ENCODE assay signal across 11 mouse cellular contexts in the genomic region with DNA sequence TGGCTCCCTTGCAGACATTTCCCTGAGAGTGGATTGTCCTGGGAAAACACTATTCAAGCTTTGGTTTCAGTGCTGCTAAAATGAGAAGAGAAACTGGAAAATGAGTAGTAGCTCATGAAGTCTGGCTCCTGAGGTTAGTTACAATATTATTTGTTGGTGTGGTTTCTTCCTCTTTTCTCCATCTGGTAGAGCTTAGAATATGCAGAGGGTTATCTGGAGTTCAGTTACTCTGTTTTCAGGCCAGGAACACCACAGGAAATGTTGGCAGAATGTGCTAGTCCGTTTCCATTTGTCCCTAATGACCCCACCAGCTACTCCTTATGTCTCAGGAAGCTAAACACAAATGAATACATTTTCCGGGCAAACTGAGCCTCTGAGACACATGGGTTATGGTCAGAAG. TPM values are rescaled to one million over a fixed set of nuclear protein-coding genes. Genes with fewer than 3 reads are reported as not detected.
DNase-seq lines count a peak whose midpoint lies in the region; ATAC-seq and TF ChIP-seq lines count a peak whose summit lies in the region.
"Had no signal": no experiment of that assay in that cellular context is flagged by ENCODE, and none has a peak within 500 bp of the region (broad histone marks: within the 10 kb centered on the region; RNA-seq: fewer than 3 reads in every experiment).

No protein-coding gene starts in this region.

- no peak overlapping the region for H3K4me2 ChIP-seq in liver, embryonic 13.5 days
- H3K4me2 ChIP-seq: neural tube, embryonic 12.5 days had no signal

- peak; percentile 55; the same call in 1 of the 2 replicates for ATAC-seq in liver, embryonic 13.5 days (ENCODE audit: low read depth)

- peak; percentile 31 to 63 for DNase-seq in heart, adult 9 months (ENCODE audit: low spot score in 2 of 2)
- DNase-seq in heart, embryonic 10.5 days (ENCODE audit: low spot score) = no peak
- peak; percentile 2 to 5 for DNase-seq in spleen, postnatal 36 days (ENCODE audit: low spot score in 2 of 2)
- DNase-seq in spleen, postnatal 4 days (ENCODE audit: low spot score in 2 of 2) = no peak
- no peak for DNase-seq in liver, embryonic 13.5 days
- no peak for DNase-seq in urinary bladder, postnatal 36 days (ENCODE audit: low spot score in 2 of 2)
- no peak for DNase-seq in layer of hippocampus, adult 2 months (ENCODE audit: low spot score in 2 of 2)
- DNase-seq: cerebellum, adult 18-20 months; lung, adult 2 months had no signal

- no peaks in the 10 kb centered on the region for H3K27me3 ChIP-seq in heart, embryonic 10.5 days (ENCODE audit: insufficient read depth, poor library complexity, severe bottlenecking)
- no peaks in the 10 kb centered on the region for H3K27me3 ChIP-seq in liver, embryonic 13.5 days
- H3K27me3 ChIP-seq: neural tube, embryonic 12.5 days had no signal

- no peak for TF ChIP-seq CTCF in layer of hippocampus, adult 2 months (conservative IDR thresholded peaks at IDR 0.05)

- H3K4me3 ChIP-seq in heart, embryonic 10.5 days = no peak overlapping the region
- no peak overlapping the region for H3K4me3 ChIP-seq in liver, embryonic 13.5 days (replicated peaks)
- H3K4me3 ChIP-seq in layer of hippocampus, adult 2 months = no peak overlapping the region
- H3K4me3 ChIP-seq: neural tube, embryonic 12.5 days had no signal

- no peaks in the 10 kb centered on the region for H3K4me1 ChIP-seq in heart, embryonic 10.5 days
- no peaks in the 10 kb centered on the region for H3K4me1 ChIP-seq in liver, embryonic 13.5 days (replicated peaks)
- H3K4me1 ChIP-seq: neural tube, embryonic 12.5 days had no signal

- no peaks in the 10 kb centered on the region for H3K36me3 ChIP-seq in heart, embryonic 10.5 days
- no peaks in the 10 kb centered on the region for H3K36me3 ChIP-seq in liver, embryonic 13.5 days
- H3K36me3 ChIP-seq: neural tube, embryonic 12.5 days had no signal

- no peaks in the 10 kb centered on the region for H3K9me3 ChIP-seq in heart, embryonic 10.5 days
- no peaks in the 10 kb centered on the region for H3K9me3 ChIP-seq in liver, embryonic 13.5 days (replicated peaks)
- H3K9me3 ChIP-seq: neural tube, embryonic 12.5 days had no signal

- no peak overlapping the region for H3K27ac ChIP-seq in heart, embryonic 10.5 days
- peak overlapping the region; percentile 57 for H3K27ac ChIP-seq in liver, embryonic 13.5 days
- no peak overlapping the region for H3K27ac ChIP-seq in layer of hippocampus, adult 2 months
- H3K27ac ChIP-seq: neural tube, embryonic 12.5 days had no signal

- WGBS in heart, embryonic 10.5 days = 52% methylated on average over 2 of the region's 2 CpGs
- WGBS in liver, embryonic 13.5 days (ENCODE audit: insufficient replicate concordance) = 10% methylated on average over 2 of the region's 2 CpGs

- no peak overlapping the region for H3K9ac ChIP-seq in liver, embryonic 13.5 days
- H3K9ac ChIP-seq: neural tube, embryonic 12.5 days had no signal

RNA-seq across cellular contexts. Expression of gene Clec9a, which starts 1.3 kb away (rescaled TPM):
- 0.14 and 0.17 TPM in 2 replicates for polyA plus RNA-seq in heart, embryonic 10.5 days (2016; fragmentation: Nextera tagmentation; extraction: Ambion mirVana)
- polyA plus RNA-seq in liver, embryonic 13.5 days (2015; fragmentation: Nextera tagmentation; extraction: Ambion mirVana) = 0.13 and 0.17 TPM in 2 replicates
- not detected for total RNA-seq in layer of hippocampus, adult 2 months (2021)

RNA-seq across cellular contexts. Expression of gene Clec1b, which starts 10.2 kb away (rescaled TPM):
- 4.8 and 12.8 TPM in 2 replicates for polyA plus RNA-seq in heart, embryonic 10.5 days (2016; fragmentation: Nextera tagmentation; extraction: Ambion mirVana)
- polyA plus RNA-seq in liver, embryonic 13.5 days (2015; fragmentation: Nextera tagmentation; extraction: Ambion mirVana) = 27.1 and 31.4 TPM in 2 replicates
- not detected for total RNA-seq in layer of hippocampus, adult 2 months (2021)

RNA-seq across cellular contexts. Expression of gene Clec12b, which starts 21.6 kb away (rescaled TPM):
- 0.25 and 0.67 TPM in 2 replicates for polyA plus RNA-seq in heart, embryonic 10.5 days (2016; fragmentation: Nextera tagmentation; extraction: Ambion mirVana)
- 0.09 TPM in 1 of 2 replicates, not detected in the other for polyA plus RNA-seq in liver, embryonic 13.5 days (2015; fragmentation: Nextera tagmentation; extraction: Ambion mirVana)
- not detected for total RNA-seq in layer of hippocampus, adult 2 months (2021)
- polyA plus RNA-seq: hindbrain, embryonic 11.5 days; neural tube, embryonic 12.5 days had no signal

RNA-seq across cellular contexts. Expression of gene Clec1a, which starts 44.5 kb away (rescaled TPM):
- polyA plus RNA-seq in heart, embryonic 10.5 days (2016; fragmentation: Nextera tagmentation; extraction: Ambion mirVana) = 0.48 and 0.54 TPM in 2 replicates
- 0.19 and 0.37 TPM in 2 replicates for polyA plus RNA-seq in liver, embryonic 13.5 days (2015; fragmentation: Nextera tagmentation; extraction: Ambion mirVana)
- total RNA-seq in layer of hippocampus, adult 2 months (2021) = 1 to 10 TPM; 4.1 to 5.7 TPM

Comparison
In these comparisons a context has a peak if more than half of its experiments do, and no peak if none do; other contexts are left out.
1. DNase-seq: peak in heart, adult 9 months (2 of 2) and spleen, postnatal 36 days (2 of 2); none in heart, embryonic 10.5 days (single experiment), spleen, postnatal 4 days (0 of 2), liver, embryonic 13.5 days (single experiment), urinary bladder, postnatal 36 days (0 of 2) and layer of hippocampus, adult 2 months (0 of 2).